Mouse (Mus musculus): ENCODE data around the gene Brinp2.

GRCm38 (mm10) chr1:158245486-158245885 lies 110.6 kb downstream of the Brinp2 start:
- no peak for TF ChIP-seq POLR2A (IDR thresholded peaks at IDR 0.05; ENCODE audit: insufficient read length, low read depth)
- no peak for TF ChIP-seq MYOG (IDR thresholded peaks at IDR 0.05; ENCODE audit: control insufficient read depth in 1 of 3, insufficient read depth in 1 of 3, insufficient read length in 2 of 3, low read depth in 2 of 3)
- no peak for TF ChIP-seq MYOD1 (IDR thresholded peaks at IDR 0.05; ENCODE audit: control insufficient read depth in 1 of 3, insufficient read length in 2 of 3, low read depth in 2 of 3)
- no peak for TF ChIP-seq TCF3 (IDR thresholded peaks at IDR 0.05; ENCODE audit: insufficient read length, low read depth)
- TF ChIP-seq CEBPB (IDR thresholded peaks at IDR 0.05; ENCODE audit: insufficient read depth, poor library complexity, severe bottlenecking), result no peak

Measured in myocyte (in vitro differentiated cells).